Mouse (Mus musculus) thymus, postnatal 14 days (tissue): ENCODE measurements around the gene Gm20388.

ENCODE experiments used
- DNase-seq: peaks from one replicate; pipeline ENCODE4 v3.0.0; 2021

The Gm20388 gene

DNA sequence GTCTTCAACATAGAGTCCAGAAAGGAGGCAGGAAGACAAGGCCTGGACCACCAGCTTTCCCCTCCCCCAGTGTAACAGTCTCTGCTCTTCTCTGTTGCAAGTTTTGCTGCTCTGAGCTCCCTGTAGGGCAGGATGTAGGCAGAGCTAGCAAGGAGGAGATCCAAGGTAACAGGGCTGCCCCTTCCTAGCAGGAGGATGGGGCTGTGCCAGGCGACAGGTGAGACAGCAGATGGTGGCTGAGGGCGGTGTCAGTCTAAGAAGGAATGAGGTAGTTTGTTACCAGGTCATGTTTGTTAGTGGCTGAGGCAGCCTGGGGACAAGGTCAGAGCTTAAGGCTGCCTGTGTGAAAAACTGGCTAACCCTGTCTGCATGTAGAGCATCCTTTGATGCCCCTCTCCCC, 1789.3 kb downstream of the Gm20388 start:
- no peak for DNase-seq

DNA sequence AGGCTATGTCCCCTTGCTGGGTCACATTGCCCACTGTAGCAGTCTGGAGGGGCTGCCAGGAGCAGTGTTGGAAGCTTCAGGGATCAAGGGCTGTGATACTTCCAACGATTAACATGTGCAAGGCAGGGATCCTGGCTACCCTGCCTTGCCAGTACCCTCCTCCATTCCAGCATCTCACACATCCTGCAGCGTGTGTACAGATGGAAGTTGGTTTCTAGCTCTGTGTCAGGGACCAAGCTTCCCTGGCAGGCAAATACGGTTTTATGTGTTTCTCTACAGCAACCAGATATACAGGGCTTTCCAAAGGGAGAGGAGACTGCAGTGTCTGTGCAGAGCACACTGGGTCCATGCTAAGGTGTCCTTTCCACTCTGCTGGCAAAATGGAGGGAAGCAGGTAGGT, 1794.5 kb downstream of the Gm20388 start:
- DNase-seq = no peak

DNA sequence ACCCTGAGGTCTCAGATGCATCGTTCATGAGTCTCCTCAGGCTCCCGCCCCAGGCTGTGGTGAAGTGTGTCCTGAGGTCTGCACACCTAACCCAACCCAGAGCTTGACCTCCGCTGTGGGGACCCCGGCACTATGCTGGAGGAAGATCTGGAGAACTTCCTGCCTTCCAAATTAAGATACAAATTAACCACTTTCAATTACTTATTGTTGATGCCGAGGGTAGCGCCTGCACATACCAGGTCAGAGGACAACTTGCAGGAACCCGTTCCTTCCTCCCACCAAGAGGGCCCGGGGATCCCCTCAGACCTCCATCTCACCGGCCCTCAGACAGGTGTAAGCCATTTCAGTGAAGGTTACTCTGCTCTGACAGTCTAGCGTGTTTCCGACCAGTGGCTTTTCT, 1796.3 kb downstream of the Gm20388 start:
- no peak for DNase-seq

DNA sequence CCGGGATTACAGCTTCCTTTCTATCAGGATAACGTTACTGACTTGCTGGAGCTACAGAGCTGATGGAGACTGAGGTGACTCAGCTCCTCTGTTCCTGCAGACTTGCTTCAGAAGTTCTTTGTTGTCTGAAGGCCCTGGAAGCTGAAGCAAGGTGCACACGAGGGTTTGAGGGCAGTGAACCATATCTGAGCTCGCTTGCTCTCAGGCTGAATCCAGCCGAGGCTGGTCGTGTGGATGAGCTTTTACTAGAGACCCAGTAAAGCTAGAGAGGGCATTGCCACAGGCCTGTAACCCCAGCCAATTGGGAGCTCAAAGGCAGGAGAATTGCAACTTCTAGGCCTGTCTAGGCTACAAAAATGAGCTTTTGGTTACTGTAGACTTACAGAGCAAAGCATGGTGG, 1797.8 kb downstream of the Gm20388 start:
- no peak for DNase-seq

DNA sequence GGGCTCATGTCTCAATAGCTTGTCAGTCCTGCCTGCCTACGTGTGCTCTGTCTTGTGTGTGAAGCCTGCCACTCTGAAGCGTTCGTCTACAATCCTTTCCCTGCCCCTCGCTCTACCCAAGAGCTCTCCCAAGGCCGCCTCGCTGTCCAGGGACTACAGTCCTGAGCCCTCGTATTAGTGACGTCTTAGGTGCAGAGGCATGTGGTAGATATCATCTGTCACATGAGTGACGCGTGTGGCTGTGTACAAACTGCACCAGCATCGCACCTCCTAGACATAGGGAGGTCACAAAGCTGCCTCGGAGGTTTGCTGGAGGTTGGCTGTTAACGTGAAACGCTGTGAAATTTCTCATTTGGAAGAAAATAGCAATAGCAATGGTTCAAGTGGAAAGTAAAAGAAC, 1806.9 kb downstream of the Gm20388 start:
- no peak for DNase-seq

DNA sequence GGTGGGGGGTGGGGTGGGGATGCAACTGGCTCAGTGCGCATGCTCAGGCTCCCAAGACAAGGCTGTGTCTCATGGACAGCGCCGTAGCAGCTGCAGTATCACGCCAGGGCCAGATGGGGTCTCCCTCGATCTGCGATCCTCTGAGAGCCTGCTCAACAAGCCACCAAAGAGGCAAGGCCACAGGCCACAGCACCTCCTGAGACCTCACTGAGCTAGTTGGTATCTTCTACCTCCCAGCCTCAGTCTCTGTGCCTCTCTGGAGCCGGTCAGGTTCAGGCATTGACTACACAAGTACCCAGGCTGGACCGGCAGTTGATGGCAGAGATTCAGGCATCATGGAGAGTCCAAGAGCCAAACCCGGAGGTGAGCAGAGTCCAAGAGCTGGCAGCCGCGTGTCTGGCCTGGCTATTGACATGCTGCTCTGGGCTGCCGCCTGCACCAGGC, 1807.4 kb downstream of the Gm20388 start:
- DNase-seq = peak; percentile 44

DNA sequence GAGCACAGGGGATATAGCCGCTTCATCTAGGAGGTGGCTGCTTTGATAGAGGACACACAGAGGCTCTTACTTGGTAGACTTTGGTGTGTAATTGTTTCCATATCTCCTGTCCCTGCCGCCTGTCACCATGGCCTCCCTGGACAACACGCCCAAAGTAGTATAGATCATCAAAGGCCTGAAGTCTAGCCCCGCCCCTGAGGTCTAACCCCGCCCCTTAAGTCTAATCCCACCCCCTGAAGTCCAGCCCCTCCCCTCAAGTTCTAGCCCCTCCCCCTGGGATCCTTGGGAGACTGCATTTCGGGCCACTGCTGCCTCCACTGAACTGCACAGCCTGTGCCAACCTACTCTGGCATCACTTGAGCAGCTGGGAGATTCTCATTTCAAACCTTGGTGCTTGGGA, 1808.3 kb downstream of the Gm20388 start:
- DNase-seq = no peak

DNA sequence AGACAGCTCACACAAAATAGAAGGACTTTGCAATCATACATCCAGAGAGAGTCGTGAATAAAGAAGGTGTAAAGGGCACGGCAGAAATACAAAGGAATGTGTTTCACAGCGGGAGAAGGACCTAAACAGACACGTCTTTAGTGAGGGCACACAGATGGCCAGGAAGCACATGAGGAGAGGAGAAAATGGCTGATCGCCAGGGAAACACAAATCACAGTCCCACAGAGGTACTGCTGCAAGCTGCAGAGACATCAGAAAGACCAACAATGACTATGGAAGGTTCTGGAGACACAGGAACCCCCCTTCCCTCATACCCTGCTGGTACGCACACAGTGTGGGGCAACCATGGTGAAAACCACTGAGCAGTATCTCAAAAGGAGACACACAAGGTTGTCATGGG, 1810.4 kb downstream of the Gm20388 start:
- no peak for DNase-seq

DNA sequence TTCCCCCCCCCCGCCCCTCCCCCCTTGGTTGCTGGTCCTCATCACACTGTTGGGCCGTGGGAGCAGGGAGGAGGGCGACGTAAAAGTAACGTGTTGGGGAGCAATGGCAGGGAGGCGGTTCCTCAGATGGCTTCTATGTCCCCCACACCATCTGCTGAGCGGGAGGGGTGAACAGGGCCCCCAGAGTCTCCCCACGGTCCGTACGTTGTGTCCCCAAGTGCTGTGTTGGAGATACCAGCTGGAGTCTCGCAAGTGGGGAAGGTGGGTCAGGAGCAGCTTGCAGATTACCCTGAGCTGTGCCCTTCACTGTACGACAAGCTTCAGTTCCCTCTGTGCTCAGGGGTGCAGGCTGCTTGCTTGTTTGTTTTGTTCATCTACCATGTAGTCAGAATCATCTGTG, 1813.2 kb downstream of the Gm20388 start:
- no peak for DNase-seq

DNA sequence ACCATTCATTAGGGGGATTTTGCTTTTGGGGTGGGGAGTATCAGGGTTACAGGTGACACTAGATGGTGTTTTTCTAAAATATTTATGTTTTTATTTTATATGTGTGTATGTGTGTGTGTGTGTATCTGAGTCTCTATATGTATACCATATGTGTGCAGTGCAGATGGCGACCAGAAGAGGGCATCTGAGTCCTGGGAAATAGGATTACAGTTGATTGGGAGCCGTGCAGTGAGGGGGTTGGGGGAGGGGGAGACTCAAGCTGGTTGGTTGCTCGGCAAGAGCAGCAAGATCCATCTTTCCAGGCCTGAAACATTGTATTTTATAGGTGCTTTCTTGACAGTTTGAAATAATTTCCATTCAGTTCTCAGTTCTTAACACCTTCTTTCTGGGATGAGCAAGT, 1816.5 kb downstream of the Gm20388 start:
- DNase-seq = no peak

DNA sequence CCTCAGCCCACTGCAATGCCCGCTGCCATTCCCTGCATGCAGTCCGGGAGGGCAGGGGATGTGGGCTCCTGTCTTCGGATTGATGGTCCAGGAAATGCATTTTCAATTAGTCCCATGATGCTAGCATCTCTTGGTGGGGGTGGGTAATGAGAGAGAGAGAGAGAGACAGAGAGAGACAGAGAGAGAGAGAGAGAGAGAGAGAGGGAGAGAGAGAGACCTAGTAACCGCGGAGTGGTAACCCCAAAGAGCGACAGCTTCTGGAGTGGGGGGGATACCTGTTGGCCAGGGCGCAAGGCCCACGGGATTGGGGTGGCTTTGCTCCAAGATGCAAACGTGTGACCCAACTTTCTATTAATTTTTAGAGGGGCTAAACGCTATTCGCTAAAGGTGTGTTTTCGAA, 1818.7 kb downstream of the Gm20388 start, which contains the start of gene Jph3:
Gene Jph3 (plus strand): TSS at position 301 of the 400 bp plus-strand sequence.
- no peak for DNase-seq

DNA sequence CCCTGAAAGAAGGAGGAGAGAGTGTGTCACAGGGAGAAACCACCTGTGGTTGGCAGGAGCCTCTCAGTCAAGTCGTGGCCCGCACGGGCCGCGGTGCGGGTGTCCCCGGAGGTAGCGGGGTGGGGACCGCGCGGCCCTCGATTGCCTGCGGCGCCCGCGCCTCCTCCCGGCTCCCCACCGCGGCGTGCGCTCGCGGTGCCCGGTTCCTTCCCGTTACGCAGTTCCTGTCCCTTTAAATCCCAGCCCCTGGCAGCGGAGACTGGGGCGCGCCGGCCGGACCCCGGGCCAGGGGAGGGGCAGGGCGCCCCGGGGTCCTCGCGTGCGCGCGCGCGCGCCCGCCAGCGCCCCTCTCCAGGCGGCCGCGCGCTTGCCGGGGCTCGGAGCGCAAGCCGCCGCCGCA, 1819.1 kb downstream of the Gm20388 start:
- DNase-seq = no peak

DNA sequence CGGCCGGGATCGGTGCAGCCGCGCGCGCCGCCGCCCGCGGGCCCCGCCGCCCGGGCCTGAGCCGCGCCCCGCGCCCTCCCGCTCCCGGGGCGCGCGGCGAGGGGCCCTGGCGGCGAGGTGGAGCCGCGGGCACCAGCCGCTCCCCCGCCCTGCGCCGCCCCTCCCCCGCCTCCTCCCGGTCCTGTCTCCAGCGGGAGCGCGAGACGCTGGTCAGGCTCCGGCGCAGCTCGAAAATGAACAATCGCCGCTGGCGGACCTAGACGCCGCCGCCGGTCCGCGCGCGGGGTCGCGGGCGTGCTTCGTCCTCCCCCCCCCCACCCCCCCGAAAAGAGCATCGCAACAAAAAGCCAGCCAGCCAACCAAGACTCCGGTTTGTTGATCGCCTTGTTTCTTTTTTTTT, 1819.5 kb downstream of the Gm20388 start:
- no peak for DNase-seq

DNA sequence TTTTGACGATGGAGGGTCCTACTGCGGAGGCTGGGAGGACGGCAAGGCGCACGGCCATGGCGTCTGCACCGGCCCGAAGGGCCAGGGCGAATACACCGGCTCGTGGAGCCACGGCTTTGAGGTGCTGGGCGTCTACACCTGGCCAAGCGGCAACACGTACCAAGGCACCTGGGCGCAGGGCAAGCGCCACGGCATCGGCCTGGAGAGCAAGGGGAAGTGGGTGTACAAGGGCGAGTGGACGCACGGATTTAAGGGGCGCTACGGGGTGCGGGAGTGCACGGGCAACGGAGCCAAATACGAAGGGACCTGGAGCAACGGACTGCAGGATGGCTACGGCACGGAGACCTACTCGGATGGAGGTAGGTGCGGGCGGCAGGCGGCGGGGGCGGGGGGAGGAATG, 1820.0 kb downstream of the Gm20388 start:
- no peak for DNase-seq

DNA sequence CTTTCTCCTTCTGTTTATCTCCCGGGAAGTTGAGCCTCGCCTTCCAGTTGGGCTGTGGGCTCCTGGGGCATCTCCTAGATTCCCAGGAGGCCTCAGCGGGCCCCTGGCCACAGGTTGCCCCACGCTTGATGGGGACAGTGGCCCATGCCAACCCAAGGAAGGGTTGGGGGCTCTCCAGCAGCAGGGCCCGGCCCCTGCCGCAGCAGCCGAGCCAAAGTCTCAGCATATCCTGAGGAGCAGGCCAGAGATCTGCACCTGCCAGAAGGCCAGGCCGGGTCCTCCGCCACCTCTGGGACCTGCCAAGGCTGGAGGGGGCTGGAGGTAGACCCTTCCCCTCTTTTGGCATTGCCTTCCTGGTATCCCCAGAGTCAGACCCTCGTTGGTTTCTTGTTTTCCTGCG, 1820.4 kb downstream of the Gm20388 start:
- DNase-seq = no peak

DNA sequence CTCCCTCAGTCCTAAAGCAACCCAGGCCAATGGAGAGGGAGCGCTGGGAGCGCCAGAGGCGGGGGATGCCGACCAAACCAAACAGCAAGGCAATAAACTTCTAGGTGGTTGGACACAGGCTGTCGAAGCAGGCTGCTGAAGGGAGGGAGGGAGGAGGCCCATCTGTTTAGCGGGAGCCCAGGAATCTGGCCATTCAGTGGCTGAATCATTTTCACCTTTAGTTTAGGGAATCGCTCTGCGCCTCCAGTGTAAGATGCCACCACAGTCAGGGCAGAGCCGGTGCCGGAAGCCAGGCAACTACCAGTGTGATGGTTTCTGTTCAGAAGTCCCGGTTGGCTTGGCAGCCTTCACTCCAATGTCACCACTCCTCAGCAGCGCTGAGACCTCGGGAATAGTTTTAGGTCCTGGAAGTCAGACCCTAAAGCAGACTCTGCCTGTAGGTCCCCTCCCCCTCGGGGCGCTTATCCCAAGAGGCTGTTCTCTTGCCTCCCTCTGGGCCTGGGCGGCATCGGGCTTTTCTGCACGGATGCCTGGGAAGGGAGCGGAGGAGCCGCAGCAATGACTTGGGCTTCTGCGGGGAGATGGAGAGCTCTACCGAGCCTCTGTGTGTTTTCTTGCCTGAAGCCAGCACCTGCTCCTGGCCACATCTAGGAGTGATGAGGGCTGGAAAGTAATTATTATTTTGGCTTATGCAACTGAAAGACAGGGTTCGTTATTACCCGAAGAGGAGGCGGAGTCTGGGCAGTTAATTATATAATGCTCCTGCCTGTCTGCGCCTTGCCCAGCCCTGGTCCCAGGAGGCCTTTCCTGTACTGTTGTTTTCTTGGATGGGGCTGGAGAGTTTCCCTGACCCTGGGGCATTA, 1821.1 kb downstream of the Gm20388 start:
- DNase-seq = no peak

DNA sequence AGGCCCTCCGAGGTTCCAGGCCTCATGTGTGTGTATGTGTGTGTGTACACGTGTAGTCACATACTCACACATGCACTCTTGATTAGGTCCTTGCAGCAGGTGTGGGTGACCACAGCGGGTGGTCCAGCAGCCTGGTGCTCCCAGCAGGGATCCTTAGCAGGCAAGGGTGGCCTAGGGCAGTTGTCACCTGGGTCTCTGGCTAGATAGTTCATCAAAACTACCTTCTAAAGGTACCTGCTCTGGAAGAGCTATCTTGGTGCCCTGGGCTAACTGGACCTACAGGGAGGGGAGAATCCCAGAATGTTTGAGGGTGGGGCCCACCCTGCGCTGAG, 1821.7 kb downstream of the Gm20388 start:
- no peak for DNase-seq

DNA sequence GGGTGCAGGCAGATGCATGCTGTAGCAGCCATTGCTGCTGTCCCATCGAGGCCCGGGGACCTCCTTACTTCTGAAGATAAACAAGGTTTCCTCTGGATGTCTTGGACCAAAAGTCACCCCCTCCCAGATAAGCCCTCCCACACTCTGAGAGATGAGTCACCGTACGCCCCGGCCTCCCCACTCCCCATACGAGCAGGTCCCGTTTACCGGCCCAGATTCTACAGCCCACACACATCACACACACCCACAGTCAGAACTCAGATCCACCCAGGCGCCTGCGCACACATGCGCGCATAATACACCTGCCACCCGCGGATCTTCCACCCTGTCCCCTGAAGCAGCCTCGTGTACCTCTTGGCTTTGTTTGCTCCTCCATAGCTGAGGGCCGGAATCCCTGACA, 1823.6 kb downstream of the Gm20388 start:
- no peak for DNase-seq

DNA sequence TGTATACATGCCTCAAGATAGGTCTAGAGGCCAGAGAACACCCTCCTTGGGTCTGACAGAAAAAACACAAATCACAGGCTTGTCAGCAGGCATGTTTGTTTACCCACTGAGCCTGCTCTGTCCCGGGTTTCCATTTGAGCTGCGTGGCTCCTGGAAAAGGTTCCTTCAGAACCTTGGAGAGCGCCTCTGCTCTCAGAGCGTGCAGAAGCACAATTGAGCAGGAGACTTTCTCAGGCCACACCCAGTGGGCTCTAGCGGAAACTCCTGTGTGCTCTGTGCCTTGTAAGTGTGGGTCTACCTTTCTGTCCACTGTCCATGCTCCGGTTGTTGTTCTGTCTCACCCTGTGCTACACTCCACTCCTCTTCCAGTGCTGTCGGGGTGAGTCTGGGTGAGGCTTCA, 1825.6 kb downstream of the Gm20388 start:
- DNase-seq = peak; percentile 14

DNA sequence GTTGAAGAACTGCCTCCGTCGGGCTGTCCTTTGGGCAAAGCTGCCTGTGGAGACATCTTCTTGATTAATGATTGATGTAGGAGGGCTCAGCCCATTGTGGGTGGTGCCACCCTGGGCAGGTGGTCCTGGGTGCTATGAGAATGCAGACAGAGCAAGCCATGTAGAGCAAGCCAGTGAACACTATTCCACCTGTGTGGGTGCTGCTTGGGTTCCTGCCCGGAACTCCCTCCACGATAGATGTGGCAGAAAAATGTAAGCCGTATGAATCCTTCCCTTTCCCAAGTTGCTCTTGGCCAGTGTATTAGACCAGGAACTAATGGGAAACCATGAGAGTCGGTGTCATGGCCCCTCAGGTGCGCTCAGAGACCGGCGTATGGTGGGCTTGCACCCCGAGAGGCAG, 1830.1 kb downstream of the Gm20388 start:
- DNase-seq = no peak

DNA sequence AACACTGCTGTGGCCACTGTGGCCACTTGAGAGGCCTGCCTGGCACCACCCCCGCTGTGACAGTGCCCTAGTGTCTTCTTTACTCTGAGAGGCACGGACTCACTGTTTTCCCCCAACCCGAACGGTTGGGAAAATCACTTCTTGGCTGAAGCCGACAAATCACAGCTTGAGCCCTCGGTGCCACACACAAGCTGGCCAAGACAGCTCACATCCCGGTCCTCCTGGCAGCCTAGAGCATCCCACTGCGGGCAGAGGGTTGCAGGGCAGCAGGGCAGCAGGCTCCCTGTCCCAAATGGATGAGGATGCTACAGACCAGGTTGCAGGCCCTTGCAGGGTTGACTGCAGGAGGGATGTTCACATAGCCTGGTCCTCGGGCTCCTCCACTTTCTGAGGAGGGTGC, 1838.9 kb downstream of the Gm20388 start:
- DNase-seq = no peak

DNA sequence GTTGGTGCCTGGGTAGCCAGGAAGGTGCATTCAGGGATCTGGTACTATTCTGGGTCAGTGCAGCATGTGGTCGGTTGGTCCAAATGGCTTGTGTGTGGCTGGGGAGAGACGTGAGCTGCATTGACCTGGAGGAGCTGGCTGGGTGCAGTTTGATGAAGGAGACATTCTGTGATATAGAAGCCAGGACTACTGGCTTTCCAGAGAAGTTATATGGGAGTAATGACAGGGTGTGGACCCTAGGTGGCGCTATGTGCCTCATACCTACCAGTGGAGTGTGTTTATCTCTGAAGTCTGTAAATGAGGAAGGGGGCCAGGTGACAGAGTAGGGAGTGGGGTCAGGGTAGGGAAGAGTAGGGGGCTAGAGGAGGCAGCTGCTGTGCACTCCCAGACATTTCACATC, 1839.9 kb downstream of the Gm20388 start:
- DNase-seq = no peak

DNA sequence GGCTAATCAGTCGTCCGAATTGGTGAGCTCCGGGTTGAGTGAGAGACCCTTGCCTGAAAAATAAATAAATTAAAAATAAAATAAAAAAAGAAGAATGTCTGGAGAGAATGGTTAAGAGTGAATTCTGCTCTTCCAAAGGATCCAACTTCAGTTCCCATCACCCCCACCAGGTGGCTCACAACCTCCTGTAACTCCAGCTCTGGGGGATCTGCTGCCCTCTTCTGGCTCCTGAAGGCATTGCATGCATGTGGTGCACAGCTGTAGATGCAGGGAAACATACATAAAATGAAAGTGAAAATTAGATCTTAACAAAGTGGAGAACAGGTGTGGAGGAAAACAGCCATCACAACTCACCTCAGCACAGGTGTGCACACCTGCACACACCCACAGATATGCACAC, 1840.8 kb downstream of the Gm20388 start:
- peak; percentile 74 for DNase-seq

DNA sequence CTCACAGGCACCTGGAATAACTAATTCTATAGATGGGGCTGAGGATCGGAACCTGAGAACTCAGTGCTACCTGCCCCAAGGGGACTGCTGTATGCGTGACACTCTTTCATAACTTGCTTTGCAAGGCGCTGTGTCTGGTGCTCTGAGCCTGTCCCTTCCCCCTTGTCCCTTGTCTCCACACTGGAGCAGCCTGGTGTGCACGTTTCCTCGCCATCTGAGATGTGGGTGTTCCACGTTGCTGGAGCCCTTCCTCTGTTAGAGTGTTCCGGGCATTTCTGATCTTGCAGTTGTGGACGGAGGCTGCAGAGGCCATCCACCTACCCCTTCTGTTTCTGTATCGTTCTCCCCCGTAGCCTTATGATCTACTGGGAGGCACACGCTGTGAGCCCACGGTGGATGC, 1847.8 kb downstream of the Gm20388 start:
- no peak for DNase-seq

DNA sequence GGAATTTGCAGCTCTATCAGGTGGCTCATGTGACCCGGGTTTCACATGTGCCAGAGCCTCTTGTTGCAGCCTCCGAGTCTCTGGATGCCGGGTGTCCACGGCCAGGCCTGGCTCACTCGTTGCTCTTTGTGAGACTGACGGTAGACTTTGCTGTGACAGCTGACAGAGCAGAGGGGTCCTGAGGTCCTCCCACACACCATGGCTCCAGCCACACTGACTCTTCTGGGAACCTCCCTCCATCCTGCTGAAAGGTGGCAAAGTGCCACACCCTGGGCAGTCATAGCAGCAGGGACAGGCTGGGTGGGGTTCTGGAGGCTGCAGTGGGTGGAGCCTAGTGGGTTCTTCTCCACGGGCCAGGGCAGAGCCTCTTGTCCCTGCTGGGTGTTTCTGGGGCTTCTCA, 1849.8 kb downstream of the Gm20388 start:
- no peak for DNase-seq
